Mouse (Mus musculus): Measurements from ENCODE around the gene Cracr2a. TPM values are rescaled to one million over a fixed set of nuclear protein-coding genes. Genes with fewer than 3 reads are reported as not detected.
A peak's percentile ranks its signal among the peaks of the same experiment; 100 is the strongest.
"Not testable (repeated sequence)": the region's sequence is repeated elsewhere in the genome, so short reads cannot be mapped to it uniquely, and the experiment has no call there.

Cracr2a gene
- not detected in 2 replicates for total RNA-seq (2014; fragmentation: Nextera tagmentation)
- 0.05 and 0.06 TPM in 2 replicates for total RNA-seq (2017)
- polyA plus RNA-seq (2012), result not detected in 2 replicates

DNA sequence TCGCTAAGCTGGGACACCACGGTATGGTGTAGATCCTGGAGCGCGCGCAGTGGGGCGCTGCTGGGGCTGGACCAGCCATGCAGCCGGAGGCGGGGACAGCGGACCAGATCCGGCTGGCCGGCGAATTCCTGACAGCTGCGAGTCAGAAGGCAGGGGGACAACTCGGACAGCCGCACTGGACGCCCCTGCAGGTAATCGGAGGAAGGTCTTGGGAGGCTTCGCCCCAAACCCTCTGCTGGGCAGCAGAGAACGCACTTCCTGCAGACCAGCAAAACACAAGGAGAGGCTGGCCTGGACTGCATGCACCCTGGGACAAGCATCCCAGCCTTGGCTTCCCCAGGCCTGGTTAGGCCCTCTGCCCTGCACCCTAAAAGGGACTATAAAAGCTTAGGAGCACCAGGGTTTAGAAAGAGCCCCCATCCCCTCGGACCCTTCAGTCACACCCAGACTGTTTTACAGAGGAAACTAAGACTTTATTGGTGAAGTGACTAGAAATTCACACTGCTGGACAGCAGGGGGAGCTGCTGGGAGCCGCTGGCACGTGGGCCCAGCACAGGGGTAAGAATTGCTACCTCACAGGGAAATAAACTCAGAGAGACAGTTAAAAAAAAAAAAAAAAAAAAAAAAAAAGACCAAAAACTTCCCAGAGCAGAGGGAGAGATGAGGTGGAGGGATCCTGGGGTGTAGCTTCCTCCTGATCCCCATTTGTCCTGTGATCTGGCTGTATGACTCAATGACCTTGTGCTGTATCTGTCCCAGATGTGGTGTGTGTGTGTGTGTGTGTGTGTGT, at the start of gene Cracr2a:
Cracr2a (plus strand) TSS at position 108 of the 790 bp plus-strand sequence.
- no peaks in the 10 kb centered on the region for H3K4me1 ChIP-seq (ENCODE audit: insufficient read depth, low read depth, low read length)
- no peak within 1 kb of the TSS; the same call in 1 of the 2 replicates for H3K4me3 ChIP-seq (ENCODE audit: low read depth, low read length)
- H3K36me3 ChIP-seq (replicated peaks), result no peaks in the 10 kb centered on the region
- DNase-seq (ENCODE audit: low spot score) (no peak), ATAC-seq (ENCODE audit: extremely low read depth, insufficient number of reproducible peaks, low FRiP score, poor library complexity, severe bottlenecking) (no peak)
- TF ChIP-seq GATA2 (IDR thresholded peaks at IDR 0.05; ENCODE audit: borderline replicate concordance, low read depth, low read length) (no peak), POLR2AphosphoS5 (IDR thresholded peaks at IDR 0.05; ENCODE audit: insufficient replicate concordance, low read depth, low read length) (no peak), TAL1 (conservative IDR thresholded peaks at IDR 0.05; ENCODE audit: low read depth, low read length) (no peak)
- H3K9me3 ChIP-seq (replicated peaks), result peaks cover 56% of the 10 kb centered on the region
- no peaks in the 10 kb centered on the region for H3K27me3 ChIP-seq (ENCODE audit: insufficient read depth, low read length)

DNA sequence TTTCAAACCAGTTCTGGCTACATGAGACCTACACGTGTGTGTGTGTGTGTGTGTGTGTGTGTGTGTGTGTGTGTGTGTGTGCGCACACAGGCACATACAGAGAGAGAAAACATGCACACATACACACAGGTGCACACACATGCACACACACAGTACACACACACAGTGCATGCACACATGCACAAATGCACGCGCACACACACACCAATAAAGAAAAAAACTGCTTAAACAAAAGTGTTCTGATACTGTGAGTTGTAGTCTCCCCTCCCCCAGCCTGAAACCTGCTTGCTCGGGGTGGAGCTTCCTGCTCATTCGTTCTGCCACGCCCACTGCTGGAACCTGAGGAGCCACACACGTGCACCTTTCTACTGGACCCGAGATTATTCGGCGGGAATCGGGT, 47.4 kb upstream of the Cracr2a start:
- DNase-seq (ENCODE audit: low spot score); H3K36me3 ChIP-seq (replicated peaks); H3K4me3 ChIP-seq (ENCODE audit: low read depth, low read length); H3K27me3 ChIP-seq (ENCODE audit: insufficient read depth, low read length); ATAC-seq (ENCODE audit: extremely low read depth, insufficient number of reproducible peaks, low FRiP score, poor library complexity, severe bottlenecking); H3K4me1 ChIP-seq (ENCODE audit: insufficient read depth, low read depth, low read length): not testable (repeated sequence)
- H3K9me3 ChIP-seq (replicated peaks), result peaks cover 14% of the 10 kb centered on the region

DNA sequence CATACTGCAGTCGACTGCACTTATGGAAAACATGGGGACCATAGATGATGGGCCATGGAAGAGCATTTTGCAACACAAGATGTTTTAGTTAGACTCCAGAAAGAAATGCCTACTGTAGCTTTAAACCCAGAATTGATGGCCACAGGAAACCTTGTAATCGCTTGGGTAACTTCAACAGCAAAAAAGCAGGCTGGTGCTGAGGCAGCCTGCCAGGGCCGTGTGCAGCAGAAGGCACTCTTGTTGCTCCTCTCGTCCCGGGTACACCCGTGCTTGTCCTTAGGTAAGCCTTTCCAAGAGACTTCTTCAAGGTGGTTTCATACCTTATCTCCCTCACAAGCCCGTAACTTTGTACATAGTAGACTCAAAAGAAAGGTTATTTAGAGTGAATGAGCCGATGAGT, 40.0 kb upstream of the Cracr2a start:
- Histone ChIP-seq H3K4me1 (ENCODE audit: insufficient read depth, low read depth, low read length) (no peaks in the 10 kb centered on the region), H3K4me3 (ENCODE audit: low read depth, low read length) (no peak overlapping the region), H3K9me3 (replicated peaks) (no peaks in the 10 kb centered on the region), H3K36me3 (replicated peaks) (peaks cover 5% of the 10 kb centered on the region), H3K27me3 (ENCODE audit: insufficient read depth, low read length) (no peaks in the 10 kb centered on the region)
- TF ChIP-seq GATA2 (IDR thresholded peaks at IDR 0.05; ENCODE audit: borderline replicate concordance, low read depth, low read length), result no peak
- ATAC-seq (ENCODE audit: extremely low read depth, insufficient number of reproducible peaks, low FRiP score, poor library complexity, severe bottlenecking) (no peak), DNase-seq (ENCODE audit: low spot score) (no peak)

DNA sequence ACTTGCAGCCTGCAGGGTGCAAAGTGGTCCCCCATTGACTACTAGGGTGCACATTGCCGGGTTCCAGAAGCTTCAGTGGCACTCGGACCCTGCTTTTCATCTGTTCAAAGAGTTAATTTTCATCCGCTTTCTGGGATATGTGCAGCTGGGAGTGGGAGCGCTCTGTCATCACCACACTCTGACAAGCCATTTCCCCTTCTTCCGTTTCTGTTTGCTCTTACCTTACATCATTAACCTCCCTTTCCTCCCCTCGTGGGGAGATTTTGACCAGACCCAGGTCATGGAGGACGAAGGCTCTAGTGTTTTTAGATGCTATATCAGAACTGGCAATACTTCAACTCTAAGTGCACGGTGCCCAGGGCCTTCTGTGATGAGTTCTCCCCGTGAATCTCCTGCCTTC, 38.8 kb upstream of the Cracr2a start:
- DNase-seq (ENCODE audit: low spot score) (no peak), ATAC-seq (ENCODE audit: extremely low read depth, insufficient number of reproducible peaks, low FRiP score, poor library complexity, severe bottlenecking) (no peak)
- H3K9me3 ChIP-seq (replicated peaks), result no peaks in the 10 kb centered on the region
- TF ChIP-seq TAL1 (conservative IDR thresholded peaks at IDR 0.05; ENCODE audit: low read depth, low read length) (no peak), CTCF (IDR thresholded peaks at IDR 0.05; ENCODE audit: low read depth, low read length) (no peak), GATA2 (IDR thresholded peaks at IDR 0.05; ENCODE audit: borderline replicate concordance, low read depth, low read length) (no peak), GATA1 (IDR thresholded peaks at IDR 0.05; ENCODE audit: borderline replicate concordance, low read length) (no peak), POLR2AphosphoS5 (IDR thresholded peaks at IDR 0.05; ENCODE audit: insufficient replicate concordance, low read depth, low read length) (no peak)
- no peak overlapping the region for H3K4me3 ChIP-seq (ENCODE audit: low read depth, low read length)
- H3K36me3 ChIP-seq (replicated peaks), result peaks cover 5% of the 10 kb centered on the region
- H3K4me1 ChIP-seq (ENCODE audit: insufficient read depth, low read depth, low read length), result no peaks in the 10 kb centered on the region
- no peaks in the 10 kb centered on the region for H3K27me3 ChIP-seq (ENCODE audit: insufficient read depth, low read length)

DNA sequence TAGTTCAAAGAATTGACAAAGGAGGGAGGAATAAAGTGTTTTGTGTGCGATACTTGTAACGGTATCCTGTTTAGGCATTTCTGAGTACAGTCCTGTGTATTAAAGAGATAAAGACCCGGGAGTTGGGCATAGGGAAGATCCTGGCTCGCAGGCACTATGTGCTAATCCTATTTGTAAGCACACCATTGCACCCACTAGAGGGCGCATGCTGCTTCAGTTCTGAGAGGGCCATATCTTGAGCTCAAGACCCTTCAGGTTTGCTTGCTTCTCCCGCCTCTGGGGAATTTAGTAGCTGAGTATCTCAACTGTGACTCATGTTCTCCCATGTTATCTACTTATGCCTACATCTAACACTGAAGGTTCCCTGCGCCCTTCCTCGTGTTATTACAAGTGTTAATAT, 36.7 kb upstream of the Cracr2a start:
- Histone ChIP-seq H3K4me3 (ENCODE audit: low read depth, low read length) (no peak overlapping the region), H3K9me3 (replicated peaks) (no peaks in the 10 kb centered on the region), H3K27me3 (ENCODE audit: insufficient read depth, low read length) (peaks cover 6% of the 10 kb centered on the region; the same call in 1 of the 2 replicates), H3K36me3 (replicated peaks) (peaks cover 5% of the 10 kb centered on the region), H3K4me1 (ENCODE audit: insufficient read depth, low read depth, low read length) (no peaks in the 10 kb centered on the region)
- ATAC-seq (ENCODE audit: extremely low read depth, insufficient number of reproducible peaks, low FRiP score, poor library complexity, severe bottlenecking) (0 out of 2 replicates have a peak, but pooled peaks have one; percentile 26), DNase-seq (ENCODE audit: low spot score) (peak; percentile 30)
- TF ChIP-seq POLR2AphosphoS5 (IDR thresholded peaks at IDR 0.05; ENCODE audit: insufficient replicate concordance, low read depth, low read length) (no peak), CTCF (IDR thresholded peaks at IDR 0.05; ENCODE audit: low read depth, low read length) (peak; percentile 51)

DNA sequence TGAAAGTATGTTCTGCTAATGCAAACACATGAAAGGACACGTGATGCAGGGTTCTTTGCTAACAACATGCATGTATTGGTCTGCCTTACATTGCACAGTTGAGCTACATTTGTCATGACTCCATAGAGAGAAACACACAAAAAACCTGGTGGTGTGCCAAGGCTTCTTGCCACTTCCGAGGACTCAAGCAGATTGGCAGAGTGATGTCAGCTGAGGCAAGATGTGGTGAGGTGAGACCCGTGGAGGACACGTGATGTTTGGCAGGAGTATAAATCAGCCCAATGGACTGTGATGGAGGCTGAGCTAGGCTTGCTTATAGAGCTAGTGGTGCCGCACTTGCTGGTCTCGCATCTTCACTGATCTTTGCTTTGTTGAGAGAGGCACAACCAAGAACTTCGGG, 32.5 kb upstream of the Cracr2a start:
- Histone ChIP-seq H3K27me3 (ENCODE audit: insufficient read depth, low read length) (peaks cover 6% of the 10 kb centered on the region; the same call in 1 of the 2 replicates), H3K4me3 (ENCODE audit: low read depth, low read length) (no peak overlapping the region), H3K36me3 (replicated peaks) (no peaks in the 10 kb centered on the region), H3K9me3 (replicated peaks) (no peaks in the 10 kb centered on the region), H3K4me1 (ENCODE audit: insufficient read depth, low read depth, low read length) (no peaks in the 10 kb centered on the region)
- no peak for TF ChIP-seq GATA2 (IDR thresholded peaks at IDR 0.05; ENCODE audit: borderline replicate concordance, low read depth, low read length)
- DNase-seq (ENCODE audit: low spot score) (no peak), ATAC-seq (ENCODE audit: extremely low read depth, insufficient number of reproducible peaks, low FRiP score, poor library complexity, severe bottlenecking) (no peak)

DNA sequence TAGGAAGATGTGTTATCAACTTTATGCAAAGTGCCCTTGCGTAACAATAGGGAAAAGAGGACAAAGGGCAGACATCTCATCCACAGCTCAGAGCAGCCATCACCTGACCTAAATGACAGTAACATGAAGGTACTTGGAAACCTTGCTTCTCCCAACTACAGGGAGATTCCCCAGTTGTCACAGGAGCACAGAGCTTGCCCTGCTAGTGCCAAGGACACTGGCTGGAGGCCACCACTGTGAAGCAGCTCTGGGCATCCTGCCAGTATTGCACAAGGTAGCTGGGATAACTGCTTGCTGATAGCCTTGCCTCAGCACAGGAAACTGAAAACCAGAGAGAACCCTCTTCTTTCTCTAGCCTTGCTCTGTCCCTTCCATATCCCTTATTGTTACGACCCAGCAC, 31.7 kb upstream of the Cracr2a start:
- H3K9me3 ChIP-seq (replicated peaks), result no peaks in the 10 kb centered on the region
- no peaks in the 10 kb centered on the region for H3K36me3 ChIP-seq (replicated peaks)
- H3K4me1 ChIP-seq (ENCODE audit: insufficient read depth, low read depth, low read length), result no peaks in the 10 kb centered on the region
- no peak for DNase-seq (ENCODE audit: low spot score)
- no peak overlapping the region for H3K4me3 ChIP-seq (ENCODE audit: low read depth, low read length)
- TF ChIP-seq TAL1 (conservative IDR thresholded peaks at IDR 0.05; ENCODE audit: low read depth, low read length), result no peak
- no peak for TF ChIP-seq CTCF (IDR thresholded peaks at IDR 0.05; ENCODE audit: low read depth, low read length)
- TF ChIP-seq POLR2AphosphoS5 (IDR thresholded peaks at IDR 0.05; ENCODE audit: insufficient replicate concordance, low read depth, low read length), result no peak
- no peak for ATAC-seq (ENCODE audit: extremely low read depth, insufficient number of reproducible peaks, low FRiP score, poor library complexity, severe bottlenecking)
- peaks cover 6% of the 10 kb centered on the region; the same call in 1 of the 2 replicates for H3K27me3 ChIP-seq (ENCODE audit: insufficient read depth, low read length)

Data from G1E (cell line).